Comparison of ENCODE assay signal across 9 mouse cellular contexts in genomic region chr4:150240381-150240886, GRCm38 (mm10). TPM values are rescaled to one million over a fixed set of nuclear protein-coding genes. Genes with fewer than 3 reads are reported as not detected.
DNase-seq lines count a peak whose midpoint lies in the region; ATAC-seq and TF ChIP-seq lines count a peak whose summit lies in the region.
"Had no signal": no experiment of that assay in that cellular context is flagged by ENCODE, and none has a peak within 500 bp of the region (broad histone marks: within the 10 kb centered on the region; RNA-seq: fewer than 3 reads in every experiment).

No protein-coding gene starts in this region.

- 0 out of 2 replicates have a peak overlapping the region, but pooled peaks have one; percentile 80 for H3K4me3 ChIP-seq in heart, embryonic 10.5 days
- no peak overlapping the region for H3K4me3 ChIP-seq in lung, postnatal 0 days (ENCODE audit: low read depth, low read length)
- H3K4me3 ChIP-seq in embryonic facial prominence, embryonic 14.5 days (ENCODE audit: low read depth, low read length), result no peak overlapping the region
- no peak overlapping the region for H3K4me3 ChIP-seq in midbrain, postnatal 0 days (ENCODE audit: low read depth, low read length)
- H3K4me3 ChIP-seq: lung, embryonic 15.5 days had no signal

- no peaks in the 10 kb centered on the region for H3K9me3 ChIP-seq in heart, embryonic 10.5 days
- H3K9me3 ChIP-seq in lung, postnatal 0 days (ENCODE audit: low read length), result no peaks in the 10 kb centered on the region
- H3K9me3 ChIP-seq in embryonic facial prominence, embryonic 14.5 days (ENCODE audit: control insufficient read depth, low read length), result no peaks in the 10 kb centered on the region
- no peaks in the 10 kb centered on the region for H3K9me3 ChIP-seq in midbrain, postnatal 0 days (ENCODE audit: low read length)
- H3K9me3 ChIP-seq: lung, embryonic 15.5 days had no signal

- intact Hi-C loops in heart, postnatal 25 days (cut with DNase I), result loop anchor here (2.0 kb wide), 1 partner anchor 22 kb away; no protein-coding TSS in a partner anchor

- ATAC-seq in lung, postnatal 0 days, result no peak
- no peak for ATAC-seq in embryonic facial prominence, embryonic 14.5 days (ENCODE audit: low read depth)
- ATAC-seq in midbrain, postnatal 0 days (ENCODE audit: low FRiP score), result no peak

- no peaks in the 10 kb centered on the region for H3K27me3 ChIP-seq in heart, embryonic 10.5 days (ENCODE audit: insufficient read depth, poor library complexity, severe bottlenecking)
- H3K27me3 ChIP-seq in lung, postnatal 0 days (replicated peaks; ENCODE audit: insufficient read depth, low read length), result no peaks in the 10 kb centered on the region
- H3K27me3 ChIP-seq in embryonic facial prominence, embryonic 14.5 days (replicated peaks; ENCODE audit: control insufficient read depth, insufficient read depth, low read length), result no peaks in the 10 kb centered on the region
- H3K27me3 ChIP-seq in midbrain, postnatal 0 days (ENCODE audit: insufficient read depth, low read length), result no peaks in the 10 kb centered on the region
- H3K27me3 ChIP-seq: lung, embryonic 15.5 days had no signal

- 70% methylated on average over 1 of the region's 1 CpGs for WGBS in heart, embryonic 10.5 days
- 53% methylated on average over 1 of the region's 1 CpGs for WGBS in lung, postnatal 0 days
- 85% methylated on average over 1 of the region's 1 CpGs for WGBS in embryonic facial prominence, embryonic 14.5 days
- WGBS in midbrain, postnatal 0 days, result 81% methylated on average over 1 of the region's 1 CpGs

- TF ChIP-seq CTCF in lung, postnatal 0 days (IDR thresholded peaks at IDR 0.05), result no peak
- no peak for TF ChIP-seq CTCF in midbrain, postnatal 0 days (IDR thresholded peaks at IDR 0.05)

- no peak overlapping the region for H3K4me2 ChIP-seq in lung, postnatal 0 days (replicated peaks; ENCODE audit: low read depth, low read length)
- peak overlapping the region; percentile 36; the same call in 1 of the 2 replicates for H3K4me2 ChIP-seq in embryonic facial prominence, embryonic 14.5 days (ENCODE audit: low read depth, low read length)
- H3K4me2 ChIP-seq in midbrain, postnatal 0 days (ENCODE audit: low read depth, low read length, poor library complexity, severe bottlenecking), result no peak overlapping the region; the same call in 1 of the 2 replicates

- H3K4me1 ChIP-seq in heart, embryonic 10.5 days, result peaks cover 46% of the 10 kb centered on the region
- peaks cover 15% of the 10 kb centered on the region for H3K4me1 ChIP-seq in lung, postnatal 0 days (ENCODE audit: insufficient read depth, low read depth, low read length)
- H3K4me1 ChIP-seq in embryonic facial prominence, embryonic 14.5 days (ENCODE audit: control insufficient read depth, insufficient read depth, low read length), result peaks cover 13% of the 10 kb centered on the region
- H3K4me1 ChIP-seq in midbrain, postnatal 0 days (ENCODE audit: insufficient read depth, low read length), result peaks cover 11% of the 10 kb centered on the region

- no peak overlapping the region for H3K9ac ChIP-seq in lung, postnatal 0 days (replicated peaks; ENCODE audit: low read depth)
- H3K9ac ChIP-seq in embryonic facial prominence, embryonic 14.5 days (ENCODE audit: low read depth, low read length), result no peak overlapping the region
- H3K9ac ChIP-seq in midbrain, postnatal 0 days (replicated peaks; ENCODE audit: low read length, poor library complexity, severe bottlenecking), result 0 out of 2 replicates have a peak overlapping the region, but pooled peaks have one; percentile 36
- H3K9ac ChIP-seq: lung, embryonic 15.5 days had no signal

- peaks cover 68% of the 10 kb centered on the region for H3K36me3 ChIP-seq in heart, embryonic 10.5 days
- H3K36me3 ChIP-seq in lung, postnatal 0 days (ENCODE audit: insufficient read depth, low read length), result peaks cover 29% of the 10 kb centered on the region
- peaks cover 60% of the 10 kb centered on the region for H3K36me3 ChIP-seq in embryonic facial prominence, embryonic 14.5 days (ENCODE audit: control insufficient read depth, insufficient read depth, low read length)
- peaks cover 37% of the 10 kb centered on the region for H3K36me3 ChIP-seq in midbrain, postnatal 0 days (ENCODE audit: insufficient read depth, low read length)

- H3K27ac ChIP-seq in heart, embryonic 10.5 days, result no peak overlapping the region
- 0 out of 2 replicates have a peak overlapping the region, but pooled peaks have one; percentile 9 for H3K27ac ChIP-seq in lung, postnatal 0 days (ENCODE audit: low read length)
- H3K27ac ChIP-seq in embryonic facial prominence, embryonic 14.5 days (replicated peaks; ENCODE audit: low read depth, low read length), result no peak overlapping the region
- no peak overlapping the region for H3K27ac ChIP-seq in midbrain, postnatal 0 days (ENCODE audit: low read depth, low read length)

- DNase-seq in heart, embryonic 10.5 days (ENCODE audit: low spot score), result no peak
- no peak for DNase-seq in heart, postnatal 25 days (ENCODE audit: low spot score)
- no peak for DNase-seq in lung, postnatal 0 days (ENCODE audit: low spot score)
- no peak for DNase-seq in lung, postnatal 25 days (ENCODE audit: low spot score)
- no peak for DNase-seq in embryonic facial prominence, embryonic 14.5 days (ENCODE audit: low spot score)
- DNase-seq in midbrain, postnatal 0 days (ENCODE audit: low spot score), result no peak
- no peak for DNase-seq in frontal cortex, adult 2 months (ENCODE audit: extremely low spot score in 1 of 2, low spot score in 1 of 2)
- no peak for DNase-seq in adrenal gland, adult 18-20 months (ENCODE audit: low spot score in 2 of 2)

- no peak for TF ChIP-seq EP300 in lung, postnatal 0 days (IDR thresholded peaks at IDR 0.05)

RNA-seq across cellular contexts. Expression of gene Eno1, which starts 3.9 kb away (rescaled TPM):
- 3,222 and 3,587 TPM in 2 replicates for polyA plus RNA-seq in heart, embryonic 10.5 days (2016; fragmentation: Nextera tagmentation; extraction: Ambion mirVana)
- 100 to 1,000 TPM; 119 to 136 TPM for total RNA-seq in heart, postnatal 25 days (2021)
- polyA plus RNA-seq in lung, postnatal 0 days (2015; fragmentation: Nextera tagmentation; extraction: Ambion mirVana), result 305 and 319 TPM in 2 replicates
- 1,320 and 1,483 TPM in 2 replicates for polyA plus RNA-seq in embryonic facial prominence, embryonic 14.5 days (2014; fragmentation: Nextera tagmentation; extraction: Ambion mirVana)
- 438 and 440 TPM in 2 replicates for total RNA-seq in midbrain, postnatal 0 days (2014; rRNA removed)
- polyA plus RNA-seq in midbrain, postnatal 0 days (2015; fragmentation: Nextera tagmentation; extraction: Ambion mirVana), result 1,069 and 1,129 TPM in 2 replicates
- 979 and 1,007 TPM in 2 replicates for polyA plus RNA-seq in frontal cortex, adult 2 months (2012; rRNA removed)
- total RNA-seq in adrenal gland, adult 18-20 months (2021), result 100 to 1,000 TPM; 471 to 935 TPM

RNA-seq across cellular contexts. Expression of gene Car6, which starts 39.3 kb away (rescaled TPM):
- not detected in 2 replicates for polyA plus RNA-seq in heart, embryonic 10.5 days (2016; fragmentation: Nextera tagmentation; extraction: Ambion mirVana)
- not detected for total RNA-seq in heart, postnatal 25 days (2021)
- 0.27 and 0.32 TPM in 2 replicates for polyA plus RNA-seq in lung, postnatal 0 days (2015; fragmentation: Nextera tagmentation; extraction: Ambion mirVana)
- not detected in 2 replicates for polyA plus RNA-seq in embryonic facial prominence, embryonic 14.5 days (2014; fragmentation: Nextera tagmentation; extraction: Ambion mirVana)
- not detected in 2 replicates for total RNA-seq in midbrain, postnatal 0 days (2014; rRNA removed)
- not detected in 2 replicates for polyA plus RNA-seq in midbrain, postnatal 0 days (2015; fragmentation: Nextera tagmentation; extraction: Ambion mirVana)
- 0.15 TPM in 1 of 2 replicates, not detected in the other for polyA plus RNA-seq in frontal cortex, adult 2 months (2012; rRNA removed)
- 1 to 10 TPM; 1.4 to 2.5 TPM for total RNA-seq in adrenal gland, adult 18-20 months (2021)
- polyA plus RNA-seq: lung, embryonic 15.5 days had no signal

RNA-seq across cellular contexts. Expression of gene Rere, which starts 41.0 kb away (rescaled TPM):
- polyA plus RNA-seq in heart, embryonic 10.5 days (2016; fragmentation: Nextera tagmentation; extraction: Ambion mirVana), result 27.6 and 31.6 TPM in 2 replicates
- total RNA-seq in heart, postnatal 25 days (2021), result 10 to 100 TPM; 37.8 to 51.5 TPM
- polyA plus RNA-seq in lung, postnatal 0 days (2015; fragmentation: Nextera tagmentation; extraction: Ambion mirVana), result 15.7 and 16.0 TPM in 2 replicates
- 28.7 and 32.0 TPM in 2 replicates for polyA plus RNA-seq in embryonic facial prominence, embryonic 14.5 days (2014; fragmentation: Nextera tagmentation; extraction: Ambion mirVana)
- total RNA-seq in midbrain, postnatal 0 days (2014; rRNA removed), result 36.8 and 44.3 TPM in 2 replicates
- 17.9 and 22.7 TPM in 2 replicates for polyA plus RNA-seq in midbrain, postnatal 0 days (2015; fragmentation: Nextera tagmentation; extraction: Ambion mirVana)
- polyA plus RNA-seq in frontal cortex, adult 2 months (2012; rRNA removed), result 64.4 and 66.1 TPM in 2 replicates
- 100 to 1,000 TPM in 1 of 2 experiments, 10 to 100 TPM in 1; 87.8 to 100 TPM for total RNA-seq in adrenal gland, adult 18-20 months (2021)
